Mouse (Mus musculus) kidney, adult 2 months (tissue): ENCODE data around the gene Met.

Source experiments
- CTCF ChIP-seq: fragments of 200-500 bp; conservative IDR thresholded peaks from 2 replicates; pipeline ENCODE4 v1.5.1; 2011; ENCODE audit warnings: low read depth, mild to moderate bottlenecking, control low read depth, low read length, moderate library complexity, mixed read lengths; ENCODE audit not compliant: insufficient read depth, insufficient read length
- POLR2A ChIP-seq: fragments of 200-500 bp; IDR thresholded peaks from one replicate; pipeline ENCODE4 v1.6.1; 2011; ENCODE audit warnings: low read depth, low read length, control low read depth

DNA sequence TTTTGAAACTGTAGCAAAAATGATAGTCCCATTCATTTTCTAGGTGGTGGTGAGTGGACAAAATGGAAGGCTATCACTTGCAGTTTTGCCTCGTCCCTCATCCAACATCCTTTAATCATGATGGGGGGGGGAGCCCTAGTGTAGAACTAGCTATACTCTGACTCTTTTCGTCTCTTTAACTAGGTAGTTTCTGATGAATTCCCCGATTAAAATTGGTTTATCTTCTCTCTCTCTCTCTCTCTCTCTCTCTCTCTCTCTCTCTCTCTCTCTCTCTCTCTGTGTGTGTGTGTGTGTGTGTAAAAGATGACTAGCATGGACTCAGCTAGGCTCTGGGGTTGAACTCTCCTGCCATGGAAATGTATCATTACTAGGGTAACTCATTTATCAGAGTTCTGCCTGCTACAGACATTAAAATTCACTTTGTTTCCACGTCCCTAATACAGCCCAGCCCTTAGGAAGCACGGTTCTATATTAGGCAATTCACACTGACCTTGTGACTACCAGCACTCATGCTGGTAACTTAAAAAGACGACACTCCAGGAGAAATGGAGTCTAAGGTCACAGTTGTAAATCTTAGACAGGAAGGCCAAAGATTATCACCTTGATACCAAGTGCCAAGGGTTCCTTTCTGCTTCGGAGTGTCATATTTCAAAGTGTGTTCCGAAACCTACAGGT lies 126.5 kb downstream of the Met start:
- TF ChIP-seq CTCF (no peak), POLR2A (no peak)
